Mouse (Mus musculus): ENCODE measurements around the gene Ift81.
"Not testable (repeated sequence)": the region's sequence is repeated elsewhere in the genome, so short reads cannot be mapped to it uniquely, and the experiment has no call there.

Ift81 gene

DNA sequence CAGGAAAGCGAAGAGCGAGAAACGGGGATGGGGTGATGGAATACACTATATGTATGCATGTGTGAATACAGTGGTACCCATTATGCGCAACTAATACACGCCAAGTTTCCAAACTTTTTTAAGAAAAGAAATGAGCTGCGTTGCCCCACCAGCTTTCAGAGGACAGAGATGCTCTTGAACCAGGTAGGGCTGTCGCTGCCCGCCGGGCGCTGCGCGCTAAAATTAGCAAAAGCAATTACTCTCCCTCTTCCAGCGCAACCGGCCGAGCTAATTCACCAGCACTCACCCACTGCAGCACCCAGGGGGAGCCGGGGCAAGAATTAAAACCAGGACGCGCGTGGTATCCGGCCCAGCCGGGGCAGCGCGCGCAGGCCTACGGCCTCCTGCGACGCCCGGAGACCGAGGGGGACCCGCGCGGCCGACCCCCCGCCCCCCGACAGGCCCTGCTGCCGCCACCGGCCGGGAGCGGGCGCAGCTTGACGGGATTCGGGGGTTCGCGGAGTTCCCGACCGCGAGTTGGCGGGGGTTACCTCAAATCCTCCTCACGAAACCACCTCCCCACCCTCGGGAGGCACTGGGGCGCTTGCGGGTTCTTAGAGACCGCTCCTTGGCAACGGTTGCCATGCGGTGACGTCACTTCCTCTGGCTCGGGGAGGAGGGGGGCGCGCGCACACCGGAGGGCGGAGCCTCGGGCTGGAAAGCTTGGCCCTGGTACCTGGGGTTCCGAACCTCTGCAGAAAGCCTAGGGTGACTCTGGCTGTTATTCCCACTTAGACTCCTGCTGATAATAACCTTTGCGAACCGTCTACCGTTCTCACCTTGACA, at the start of gene Ift81:
Ift81 (minus strand) TSS at position 611 of the 825 bp plus-strand sequence.
- peak; percentile 97 for DNase-seq

DNA sequence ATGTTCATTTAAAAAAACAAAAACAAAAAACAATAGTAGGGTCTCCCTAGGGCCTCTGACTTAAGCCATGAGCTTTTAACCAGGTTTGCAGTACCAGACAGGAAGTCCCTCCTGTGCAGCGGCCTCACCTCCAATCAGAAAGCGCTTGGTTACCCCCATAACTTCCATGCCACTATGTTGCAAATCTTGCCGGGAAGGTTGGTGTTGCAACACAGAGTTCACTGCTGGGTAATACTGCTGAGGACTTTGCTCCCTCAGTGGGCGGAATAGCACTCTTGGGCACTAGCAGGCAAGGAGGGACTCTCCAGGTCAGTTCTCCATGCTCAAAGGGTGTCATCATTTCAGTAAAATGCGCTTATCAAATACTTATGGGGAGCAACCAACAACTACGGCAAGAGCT, 48.2 kb upstream of the Ift81 start:
- no peak for DNase-seq

DNA sequence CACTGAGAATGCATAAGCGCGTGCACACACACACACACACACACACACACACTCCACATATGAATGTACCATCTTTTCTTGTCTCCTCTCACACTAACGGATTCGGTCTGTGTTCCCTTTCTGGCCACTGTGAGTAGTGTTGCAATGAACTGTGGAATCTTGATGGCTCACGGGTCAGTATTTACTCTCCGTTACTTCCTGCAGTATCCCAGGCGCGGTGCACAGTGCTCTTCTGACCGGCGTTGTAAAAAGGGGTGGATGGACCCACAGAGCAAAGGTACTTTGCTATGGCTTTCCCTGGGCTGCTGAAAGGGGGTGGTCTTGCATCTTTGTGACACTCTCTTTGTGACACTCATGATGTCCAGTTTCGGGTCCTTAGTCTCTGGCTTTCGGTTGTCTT, 42.5 kb upstream of the Ift81 start:
- DNase-seq, result no peak

DNA sequence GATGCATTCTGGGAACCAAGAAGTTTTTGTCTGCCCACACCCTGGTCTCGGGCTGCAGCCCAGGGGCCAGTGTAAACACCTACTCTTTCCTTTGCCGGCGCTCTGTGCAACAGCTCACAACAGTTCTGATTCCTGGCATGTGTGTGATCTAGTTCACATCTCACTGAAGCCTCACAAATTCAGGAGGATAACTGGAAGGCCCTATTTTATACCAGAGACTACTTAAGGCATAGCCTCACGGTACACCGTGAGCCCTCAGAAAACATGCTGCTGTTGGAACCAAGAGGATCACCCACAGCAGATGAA, 39.9 kb upstream of the Ift81 start:
- no peak for DNase-seq

DNA sequence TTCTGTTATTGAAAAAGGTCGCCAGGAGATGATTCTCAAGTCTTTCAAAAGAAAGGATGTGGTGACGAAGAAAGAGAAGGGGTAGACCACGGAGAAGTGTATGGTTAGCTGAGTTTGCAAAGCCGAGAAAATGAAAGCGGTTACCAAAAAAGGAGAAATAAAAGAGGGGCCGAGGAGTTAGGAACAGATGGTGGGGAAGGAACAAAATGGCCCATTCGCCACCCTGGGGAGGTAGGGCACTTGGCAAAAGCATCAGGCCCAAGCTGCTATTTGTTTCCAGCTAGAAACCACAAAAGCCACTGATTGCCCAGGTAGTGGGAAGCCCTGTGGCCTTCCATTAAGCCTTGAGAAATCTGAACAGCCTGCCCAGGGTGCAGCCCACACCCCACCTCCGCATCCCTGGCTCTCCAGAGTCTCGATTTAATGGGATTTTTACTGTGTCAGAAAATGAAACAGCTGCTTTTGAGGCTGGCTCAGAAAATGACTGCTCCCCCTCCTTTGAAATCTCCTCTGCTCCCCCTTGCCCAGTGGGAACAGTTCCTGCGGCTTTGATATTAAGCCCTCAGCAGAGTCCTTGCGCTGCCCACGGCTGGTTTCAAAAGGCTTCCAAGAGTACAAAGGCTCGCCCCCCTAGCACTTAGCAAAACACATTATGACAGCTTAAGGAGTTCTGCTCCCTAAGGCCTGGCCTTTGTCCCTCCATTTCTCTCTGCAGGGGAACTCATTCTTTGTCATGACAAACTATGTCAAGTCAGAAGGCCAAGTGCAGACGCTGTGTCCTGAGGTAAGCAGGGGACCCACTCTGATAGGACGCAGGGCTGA, 39.3 kb upstream of the Ift81 start:
- DNase-seq, result peak; percentile 66

DNA sequence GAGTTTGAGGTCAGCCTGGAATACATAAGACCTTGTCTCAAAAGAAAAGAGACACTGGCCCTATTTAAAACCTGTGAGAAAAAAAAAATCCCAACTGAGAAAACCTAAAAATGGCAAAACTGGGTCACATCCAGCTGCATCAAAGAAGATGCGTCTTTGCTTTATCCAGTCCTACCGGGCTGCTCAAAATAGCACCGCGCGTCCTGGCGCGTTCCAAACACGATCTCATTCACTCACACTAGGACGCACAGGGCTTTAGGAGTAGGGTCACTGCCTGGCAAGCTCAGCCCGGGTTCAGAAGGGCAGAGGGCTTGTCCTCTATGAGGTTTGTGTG, 38.8 kb upstream of the Ift81 start:
- no peak for DNase-seq

DNA sequence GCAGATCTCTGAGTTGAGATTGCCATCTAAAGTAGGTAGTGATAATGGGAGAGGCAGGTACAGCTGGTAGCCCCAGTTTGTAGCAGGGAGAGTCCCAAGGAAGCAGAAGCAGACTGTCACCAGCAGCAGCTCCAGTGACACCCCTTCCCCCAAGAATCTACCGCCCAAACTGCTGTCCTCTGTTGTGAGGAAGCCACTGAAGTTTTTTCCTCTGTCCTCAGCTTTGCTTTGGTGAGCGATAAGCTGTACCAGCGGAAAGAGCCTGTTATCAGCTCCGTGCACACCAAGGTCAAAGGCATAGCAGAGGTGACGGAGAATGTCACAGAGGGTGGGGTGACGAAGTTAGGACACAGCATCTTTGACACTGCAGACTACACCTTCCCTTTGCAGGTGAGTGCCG, 38.2 kb upstream of the Ift81 start:
- no peak for DNase-seq

DNA sequence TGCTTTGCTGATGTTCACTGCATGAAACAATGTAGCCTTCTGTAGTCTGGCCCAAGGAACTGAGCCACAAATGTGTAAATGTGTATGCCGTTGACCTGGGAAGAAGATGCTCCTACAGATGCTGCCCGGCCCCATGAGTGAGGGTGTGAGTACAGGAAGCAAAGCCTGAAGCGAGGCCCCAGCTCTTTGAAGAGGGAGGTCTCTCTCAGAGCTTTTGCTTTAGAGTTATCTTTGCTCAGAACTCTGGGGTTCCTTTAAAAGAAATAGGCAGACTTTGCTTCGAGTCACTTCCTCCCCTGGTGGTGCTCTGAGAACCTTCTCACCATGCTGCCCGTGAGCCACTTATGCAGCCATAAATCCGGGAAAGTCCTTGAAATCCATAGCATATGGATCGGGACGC, 35.8 kb upstream of the Ift81 start:
- DNase-seq, result no peak

DNA sequence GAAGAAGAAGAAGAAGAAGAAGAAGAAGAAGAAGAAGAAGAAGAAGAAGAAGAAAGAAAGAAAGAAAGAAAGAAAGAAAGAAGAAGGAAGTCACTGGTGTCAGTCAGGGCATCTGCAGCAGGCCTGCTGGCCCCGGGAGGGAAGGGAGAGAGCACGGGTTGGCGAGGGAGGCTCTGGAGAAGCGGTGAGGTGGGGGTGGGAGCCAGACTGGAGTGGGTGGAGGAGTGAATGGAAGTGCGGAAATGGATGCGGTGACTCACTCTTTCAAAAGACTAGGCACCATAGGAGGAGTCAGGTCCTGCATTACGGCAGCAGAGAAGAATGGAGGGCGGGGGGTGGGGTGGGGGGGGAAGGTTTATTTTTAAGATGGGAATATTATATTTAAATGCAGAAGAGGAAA, 34.9 kb upstream of the Ift81 start:
- no peak for DNase-seq

DNA sequence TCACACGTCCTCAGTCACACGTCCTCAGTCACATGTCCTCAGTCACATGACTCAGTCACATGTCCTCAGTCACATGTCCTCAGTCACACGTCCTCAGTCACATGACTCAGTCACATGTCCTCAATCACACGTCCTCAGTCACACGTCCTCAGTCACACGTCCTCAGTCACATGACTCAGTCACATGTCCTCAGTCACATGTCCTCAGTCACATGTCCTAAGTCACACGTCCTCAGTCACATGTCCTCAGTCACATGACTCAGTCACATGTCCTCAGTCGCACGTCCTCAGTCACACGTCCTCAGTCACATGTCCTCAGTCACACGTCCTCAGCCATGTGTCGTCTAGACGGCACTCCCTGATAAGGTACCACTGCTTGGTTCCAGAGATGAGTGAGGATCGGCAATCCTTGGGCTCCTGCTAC, 33.6 kb upstream of the Ift81 start:
- DNase-seq, result not testable (repeated sequence)

DNA sequence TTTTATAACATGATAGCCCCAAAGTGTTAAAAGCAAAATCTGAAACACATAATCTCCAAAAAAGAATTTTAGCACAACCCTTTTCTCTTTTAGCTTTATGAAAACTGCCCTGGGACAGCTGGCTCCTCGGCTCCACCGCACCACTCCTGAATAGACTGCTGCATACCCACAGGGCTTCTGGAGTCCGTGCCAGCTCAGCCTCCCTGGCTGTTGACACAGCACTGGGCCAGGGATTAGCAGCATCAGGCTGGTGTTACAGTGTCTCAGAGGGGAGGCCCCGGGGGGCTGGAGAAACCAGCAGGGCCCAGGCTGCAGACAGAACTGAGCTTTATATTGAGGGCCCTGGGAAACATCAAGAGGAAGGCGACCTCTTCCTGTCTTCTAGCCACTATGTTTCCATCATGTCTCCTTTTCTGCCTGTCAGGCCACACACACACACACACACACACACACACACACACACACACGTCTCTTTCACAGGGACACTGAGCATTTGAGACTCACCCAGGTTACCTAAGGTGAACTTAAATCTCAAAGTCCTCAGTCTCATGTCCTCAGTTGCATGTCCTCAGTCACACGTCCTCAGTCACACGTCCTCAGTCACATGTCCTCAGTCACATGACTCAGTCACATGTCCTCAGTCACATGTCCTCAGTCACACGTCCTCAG, 33.1 kb upstream of the Ift81 start:
- no peak for DNase-seq

DNA sequence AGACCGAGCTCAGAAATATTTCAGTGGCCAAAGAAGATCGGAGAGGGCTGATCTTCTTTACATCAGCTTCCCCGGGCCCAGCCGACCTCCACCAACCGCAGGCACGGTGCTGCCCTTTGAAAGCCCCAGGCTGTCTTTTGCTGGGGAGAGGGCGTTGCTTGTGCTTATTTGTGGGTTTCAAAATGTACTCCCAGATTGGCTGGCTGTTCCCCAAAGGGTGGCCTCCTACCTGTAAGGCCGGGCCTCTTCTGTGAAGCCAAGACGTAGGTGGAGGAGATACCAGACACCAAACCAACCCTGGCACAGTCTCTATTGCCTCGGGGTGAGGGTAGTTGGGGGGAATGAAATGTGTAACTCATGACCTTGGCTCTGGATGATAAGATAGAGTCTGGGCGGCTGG, 31.7 kb upstream of the Ift81 start:
- DNase-seq, result no peak

DNA sequence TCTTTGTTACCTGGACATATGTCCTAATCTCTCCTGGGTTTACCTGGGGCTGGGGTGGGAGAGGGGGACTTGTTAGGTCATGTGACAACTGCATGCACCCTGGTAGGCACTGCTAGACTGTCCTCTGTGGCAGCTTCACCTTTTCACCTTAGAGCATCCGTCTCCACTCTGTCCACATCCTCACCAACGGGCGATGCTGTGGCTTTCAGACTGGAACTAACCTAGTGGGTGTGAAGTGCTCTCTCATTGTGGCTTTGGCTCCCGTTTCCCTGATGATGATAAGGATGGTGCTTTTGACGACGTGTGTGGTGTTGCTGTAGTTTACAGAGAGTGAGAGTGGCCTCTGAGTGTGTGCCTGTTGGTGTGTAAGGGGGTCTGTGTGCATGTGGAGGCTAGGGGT, 31.0 kb upstream of the Ift81 start:
- no peak for DNase-seq

DNA sequence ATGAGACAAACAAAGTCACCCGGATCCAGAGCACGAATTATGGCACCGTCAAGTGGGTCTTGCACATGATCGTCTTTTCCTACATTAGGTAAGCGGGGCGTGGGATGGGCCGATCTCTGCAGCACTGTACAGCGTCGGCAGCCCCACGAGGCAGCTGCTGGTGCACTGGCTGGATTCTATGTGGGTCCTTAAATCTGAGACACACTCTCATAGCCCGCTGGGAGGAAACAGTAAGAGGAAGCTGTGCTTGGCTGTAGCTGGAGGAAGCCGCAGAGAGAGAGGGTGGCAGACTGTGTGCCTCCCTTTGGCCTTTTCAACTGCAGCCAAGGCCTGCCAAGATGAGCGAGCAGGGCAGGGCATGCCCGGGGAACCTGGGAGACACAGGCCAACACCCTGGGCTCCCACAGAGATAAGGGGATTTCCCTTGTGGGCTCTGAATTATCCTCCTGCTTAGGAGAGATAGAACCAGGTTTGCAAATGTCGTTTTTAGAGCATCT, 29.8 kb upstream of the Ift81 start:
- DNase-seq, result no peak

DNA sequence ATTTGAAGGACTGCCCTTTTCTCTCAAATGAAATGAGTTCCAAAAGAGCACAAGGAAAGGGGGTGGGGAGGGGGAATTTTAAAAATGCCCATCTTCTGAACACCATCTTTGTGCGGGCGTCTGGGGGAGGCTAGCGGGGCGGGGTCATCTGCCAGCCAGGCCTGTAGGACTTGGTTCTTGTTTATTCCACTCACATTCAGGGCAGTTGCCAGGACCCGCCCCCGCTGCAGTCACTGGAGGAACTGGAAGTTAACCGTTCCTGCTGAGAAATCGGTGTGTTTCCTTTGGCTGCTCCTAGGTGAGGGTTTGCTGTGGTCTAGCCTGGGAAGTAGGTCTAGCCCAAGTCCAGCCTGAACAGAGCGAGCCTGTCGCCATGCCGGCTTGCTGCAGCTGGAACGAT, 29.4 kb upstream of the Ift81 start, which contains the start of gene P2rx7:
P2rx7 (plus strand) TSS at position 211 of the 400 bp plus-strand sequence.
- DNase-seq, result no peak

DNA sequence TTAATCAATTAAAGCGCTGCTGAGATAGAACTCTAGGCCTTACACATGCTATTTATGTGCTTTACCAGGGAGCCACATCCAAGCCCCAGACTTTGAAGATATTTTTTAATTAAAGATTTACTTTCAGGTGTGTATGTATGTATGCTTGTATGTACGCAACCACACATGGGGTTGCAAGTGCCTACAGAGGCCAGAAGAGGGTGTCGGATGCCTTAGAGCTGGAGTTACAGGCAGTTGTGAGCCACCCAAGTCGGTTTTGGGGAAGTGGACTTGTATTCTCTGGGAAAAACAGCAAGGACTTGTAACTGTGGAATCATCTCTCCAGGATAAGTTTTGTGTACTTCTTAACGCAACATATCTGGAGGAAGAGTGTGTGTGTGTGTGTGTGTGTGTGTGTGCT, 25.7 kb upstream of the Ift81 start:
- no peak for DNase-seq

DNA sequence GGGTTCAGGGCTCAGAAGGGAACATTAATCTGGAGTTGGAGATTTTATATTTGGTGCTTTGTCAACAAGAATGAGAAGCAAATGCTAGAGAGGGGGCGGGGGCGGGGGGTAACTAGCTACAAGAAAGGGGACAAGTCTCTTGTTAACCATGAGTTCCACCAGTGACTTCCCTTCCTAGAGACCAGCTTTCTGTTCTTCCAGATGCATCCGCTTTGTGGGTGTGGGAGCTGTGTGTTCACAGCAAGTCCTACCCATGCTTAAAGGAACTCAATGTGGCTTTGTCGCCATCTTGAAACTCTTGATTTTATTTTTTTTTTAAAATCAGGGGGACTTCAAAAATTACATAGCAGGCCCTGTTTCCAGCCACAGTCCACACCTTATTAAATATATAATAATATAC, 25.2 kb upstream of the Ift81 start:
- DNase-seq, result no peak

DNA sequence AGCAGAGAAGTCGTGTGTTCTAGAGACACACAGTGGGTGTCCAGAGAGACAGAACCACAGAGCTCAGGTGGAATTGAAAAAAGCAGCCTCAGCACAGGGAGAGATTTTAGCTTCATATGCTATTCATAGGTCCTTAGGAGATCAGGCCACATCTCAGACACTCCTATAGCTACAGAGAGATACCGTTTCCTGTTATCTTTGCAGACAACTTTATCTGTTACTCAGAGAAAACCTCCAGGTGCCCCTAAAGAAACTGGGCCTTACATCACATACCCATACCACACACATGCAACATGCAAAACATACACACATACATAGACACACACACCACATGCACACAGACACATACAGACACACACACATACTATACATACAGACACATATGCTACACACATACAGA, 24.0 kb upstream of the Ift81 start:
- DNase-seq, result no peak

DNA sequence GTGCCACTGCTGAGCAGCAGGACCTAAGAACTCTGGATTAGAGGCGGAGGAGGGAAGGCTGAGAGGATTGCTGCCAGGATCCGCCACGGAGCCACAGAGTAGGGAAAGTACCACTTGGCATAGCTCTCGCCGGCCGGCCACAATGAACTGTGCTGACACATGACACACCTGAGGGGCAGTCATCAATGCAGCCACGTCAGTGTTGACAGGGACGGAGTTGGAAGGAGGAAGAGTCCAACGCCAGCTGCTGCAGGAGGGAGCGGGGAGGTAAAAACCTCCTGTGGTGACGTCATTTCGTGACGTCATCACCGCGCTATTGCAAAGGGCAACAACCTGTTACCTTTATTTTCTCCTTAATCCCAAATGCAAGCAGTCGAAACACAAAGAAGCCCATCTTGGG, 22.6 kb upstream of the Ift81 start:
- peak; percentile 44 for DNase-seq

DNA sequence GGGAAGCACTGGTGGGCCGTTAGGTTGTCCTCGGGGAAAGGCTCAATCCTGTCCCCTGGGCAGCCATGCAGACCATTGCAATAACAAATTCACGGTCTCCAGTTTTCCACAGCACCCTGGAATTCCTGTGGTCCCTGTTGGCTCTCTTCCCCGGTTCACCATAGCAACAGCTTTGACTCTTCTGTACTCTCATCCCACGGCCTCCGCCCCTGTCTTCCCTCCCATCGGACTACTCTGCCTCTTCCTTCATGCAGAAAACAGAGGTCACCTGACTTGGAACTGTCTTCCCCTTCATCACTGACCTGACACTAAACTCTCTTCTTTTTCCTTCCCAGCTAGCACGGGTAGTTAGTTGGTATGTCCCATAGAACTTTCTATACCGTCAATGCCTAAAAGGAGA, 22.0 kb upstream of the Ift81 start:
- no peak for DNase-seq

DNA sequence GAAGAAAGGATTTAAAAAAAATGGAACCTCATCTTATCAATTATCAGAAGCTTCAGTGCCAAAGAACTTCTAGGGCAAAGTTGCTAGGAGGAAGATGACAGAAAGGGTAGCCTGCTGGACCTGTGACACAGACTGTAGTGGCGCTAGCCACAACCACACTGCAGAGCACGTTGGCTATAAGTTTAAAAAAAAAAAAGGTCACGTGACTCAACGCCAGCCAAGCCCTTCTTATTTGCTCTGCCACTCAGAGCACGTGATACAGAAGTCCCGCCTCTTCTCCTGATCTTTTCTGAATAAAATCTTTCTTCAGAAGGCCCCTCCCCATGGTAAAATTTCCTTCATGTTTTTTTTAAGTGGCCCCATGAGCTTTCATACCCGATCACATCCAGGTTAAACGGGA, 20.9 kb upstream of the Ift81 start:
- DNase-seq, result no peak

DNA sequence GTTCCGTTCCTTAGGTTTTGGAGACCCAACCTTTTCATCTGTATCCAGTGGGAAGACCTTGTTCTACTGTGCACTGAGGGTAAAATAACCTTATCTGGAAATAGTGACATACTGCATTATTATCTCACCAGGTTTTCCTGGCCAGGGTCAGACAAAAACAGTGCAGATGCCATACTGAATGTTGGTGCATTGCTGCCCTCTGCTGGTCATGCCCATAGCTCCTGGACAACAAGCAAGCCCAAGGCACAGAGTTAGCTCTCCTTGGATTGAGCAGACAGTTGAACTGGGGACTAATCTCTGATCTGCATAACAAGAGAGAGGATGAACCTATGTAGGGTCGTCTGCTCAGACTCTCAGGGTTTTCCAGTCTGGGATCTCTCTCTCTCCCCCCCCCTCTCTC, 12.9 kb upstream of the Ift81 start:
- DNase-seq, result peak; percentile 89

DNA sequence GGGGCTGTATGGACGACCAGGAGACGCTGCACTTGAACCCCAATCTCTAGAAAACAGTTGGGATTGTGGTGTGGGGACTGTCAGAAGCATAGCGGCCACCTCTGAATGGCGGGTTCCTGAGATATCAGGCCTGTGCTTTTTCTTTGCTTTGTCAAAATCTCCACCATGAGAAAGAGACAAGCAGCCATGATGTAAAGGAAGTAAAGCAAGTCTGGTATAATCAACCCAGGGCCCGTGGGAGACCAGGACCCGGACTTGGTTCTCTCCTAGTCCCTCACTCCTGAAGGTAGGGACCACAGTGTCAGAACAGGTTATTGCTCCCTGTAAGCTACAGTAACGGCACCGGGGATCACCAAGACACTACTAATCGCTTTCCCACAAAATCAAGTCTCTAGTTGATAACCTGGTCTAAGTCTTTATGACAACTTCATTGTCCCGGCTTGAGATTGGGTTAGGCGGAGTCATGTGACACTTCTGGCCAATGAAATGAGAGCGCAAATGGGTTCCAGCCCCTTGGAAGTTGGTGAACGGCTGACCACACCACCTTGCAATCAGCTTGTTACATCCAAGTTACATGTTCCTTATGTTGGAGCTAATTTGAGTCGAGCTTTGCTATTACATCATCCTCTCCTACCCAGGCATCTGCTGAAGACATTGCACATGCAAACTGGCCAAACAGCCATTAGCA, 11.4 kb upstream of the Ift81 start:
- no peak for DNase-seq

Measured in retina, postnatal 1 day (tissue).